Mouse (Mus musculus): Measurements from ENCODE around the gene Exoc6b. TPM values are rescaled to one million over a fixed set of nuclear protein-coding genes. Genes with fewer than 3 reads are reported as not detected.
"Not testable (repeated sequence)": the region's sequence is repeated elsewhere in the genome, so short reads cannot be mapped to it uniquely, and the experiment has no call there.

The Exoc6b gene
- polyA plus RNA-seq, 1 experiment: 42.5 TPM

- no peak for DNase-seq
- Histone ChIP-seq H3K27ac (ENCODE audit: insufficient read depth, low read length) (no peak overlapping the region), H3K27me3 (ENCODE audit: control insufficient read depth, insufficient read depth, low read length) (no peaks in the 10 kb centered on the region), H3K4me1 (ENCODE audit: control insufficient read depth, insufficient read depth, low read length) (no peaks in the 10 kb centered on the region), H3K4me3 (replicated peaks; ENCODE audit: insufficient read depth, low read depth, low read length) (no peak overlapping the region)
- 92% methylated on average over 3 of the region's 3 CpGs for WGBS
- no peak for TF ChIP-seq POLR2A (IDR thresholded peaks at IDR 0.05; ENCODE audit: borderline replicate concordance, insufficient read depth, low read length)
- no peak for TF ChIP-seq CTCF (IDR thresholded peaks at IDR 0.05; ENCODE audit: borderline replicate concordance, insufficient read depth, low read depth, low read length)
Observed at GRCm38 (mm10) chr6:84613561-84613960, 455.8 kb downstream of the Exoc6b start.

- no peak for DNase-seq
- TF ChIP-seq POLR2A (IDR thresholded peaks at IDR 0.05; ENCODE audit: borderline replicate concordance, insufficient read depth, low read length) (no peak), CTCF (IDR thresholded peaks at IDR 0.05; ENCODE audit: borderline replicate concordance, insufficient read depth, low read depth, low read length) (no peak)
- Histone ChIP-seq H3K27ac (ENCODE audit: insufficient read depth, low read length) (no peak overlapping the region), H3K4me3 (replicated peaks; ENCODE audit: insufficient read depth, low read depth, low read length) (no peak overlapping the region), H3K27me3 (ENCODE audit: control insufficient read depth, insufficient read depth, low read length) (no peaks in the 10 kb centered on the region), H3K4me1 (ENCODE audit: control insufficient read depth, insufficient read depth, low read length) (no peaks in the 10 kb centered on the region)
- 32% methylated on average over 1 of the region's 1 CpGs for WGBS
Observed at GRCm38 (mm10) chr6:84601136-84601889, 468.0 kb downstream of the Exoc6b start.

- H3K4me3 ChIP-seq (replicated peaks; ENCODE audit: insufficient read depth, low read depth, low read length); H3K4me1 ChIP-seq (ENCODE audit: control insufficient read depth, insufficient read depth, low read length); H3K27ac ChIP-seq (ENCODE audit: insufficient read depth, low read length); DNase-seq; H3K27me3 ChIP-seq (ENCODE audit: control insufficient read depth, insufficient read depth, low read length): not testable (repeated sequence)
- WGBS: 86% methylated on average over 3 of the region's 3 CpGs
Observed at GRCm38 (mm10) chr6:84599296-84599695, 470.0 kb downstream of the Exoc6b start.

GRCm38 (mm10) chr6:84598725-84599124 is 470.6 kb downstream of the Exoc6b start:
- no peak overlapping the region for H3K27ac ChIP-seq (ENCODE audit: insufficient read depth, low read length)
- TF ChIP-seq POLR2A (IDR thresholded peaks at IDR 0.05; ENCODE audit: borderline replicate concordance, insufficient read depth, low read length) (no peak), CTCF (IDR thresholded peaks at IDR 0.05; ENCODE audit: borderline replicate concordance, insufficient read depth, low read depth, low read length) (no peak)
- DNase-seq: no peak
- no peak overlapping the region for H3K4me3 ChIP-seq (replicated peaks; ENCODE audit: insufficient read depth, low read depth, low read length)
- H3K4me1 ChIP-seq (ENCODE audit: control insufficient read depth, insufficient read depth, low read length): no peaks in the 10 kb centered on the region
- WGBS: 87% methylated on average over 3 of the region's 3 CpGs
- H3K27me3 ChIP-seq (ENCODE audit: control insufficient read depth, insufficient read depth, low read length): no peaks in the 10 kb centered on the region

DNA sequence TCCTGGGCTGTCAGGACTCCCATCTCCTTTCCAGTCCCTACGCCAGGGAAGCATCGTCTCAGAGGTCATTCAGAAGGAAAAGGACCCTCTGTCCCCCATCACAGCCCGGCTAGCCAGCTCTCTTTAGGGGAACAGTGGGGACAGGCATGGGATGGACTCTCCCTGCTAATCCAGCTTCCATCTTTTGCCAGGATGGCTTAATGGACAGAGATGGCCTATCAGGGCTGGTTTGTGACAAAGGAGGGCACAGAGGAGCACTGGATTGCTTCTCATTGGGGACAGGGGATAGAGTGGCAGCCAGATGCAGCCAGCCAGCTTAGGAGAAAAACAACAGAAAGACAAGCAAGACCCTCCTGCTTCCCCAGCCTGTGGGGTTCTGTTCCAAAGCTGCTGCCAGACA is 474.7 kb downstream of the Exoc6b start:
- WGBS: 53% methylated on average over 3 of the region's 3 CpGs
- Histone ChIP-seq H3K27me3 (ENCODE audit: control insufficient read depth, insufficient read depth, low read length) (no peaks in the 10 kb centered on the region), H3K27ac (ENCODE audit: insufficient read depth, low read length) (no peak overlapping the region), H3K4me3 (replicated peaks; ENCODE audit: insufficient read depth, low read depth, low read length) (no peak overlapping the region), H3K4me1 (ENCODE audit: control insufficient read depth, insufficient read depth, low read length) (no peaks in the 10 kb centered on the region)
- DNase-seq: no peak
- TF ChIP-seq POLR2A (IDR thresholded peaks at IDR 0.05; ENCODE audit: borderline replicate concordance, insufficient read depth, low read length) (no peak), CTCF (IDR thresholded peaks at IDR 0.05; ENCODE audit: borderline replicate concordance, insufficient read depth, low read depth, low read length) (no peak)

DNA sequence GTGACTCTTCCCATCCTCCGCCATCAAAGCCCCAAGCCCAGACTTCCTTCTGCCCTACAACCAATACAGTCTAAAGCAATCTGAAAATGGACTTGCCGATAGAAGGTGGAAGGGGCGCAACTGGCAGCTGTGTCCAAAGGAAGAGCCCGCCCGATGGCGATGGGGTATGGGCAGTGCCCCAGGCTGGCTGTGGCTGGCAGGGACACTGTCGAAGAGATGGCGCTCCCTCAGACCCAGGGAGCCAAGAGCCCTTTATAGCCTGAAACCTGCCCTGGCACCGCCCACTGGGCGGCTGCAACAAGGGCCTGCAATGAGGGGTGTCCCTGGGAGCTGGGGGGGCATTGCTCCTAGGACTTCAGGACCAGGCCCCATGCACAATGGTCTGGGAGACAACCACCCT is 475.6 kb downstream of the Exoc6b start, which contains the start of gene Cyp26b1:
Cyp26b1 (minus strand) TSS at position 216 of the 400 bp plus-strand sequence.
- Histone ChIP-seq H3K27me3 (ENCODE audit: control insufficient read depth, insufficient read depth, low read length) (no peaks in the 10 kb centered on the region), H3K27ac (ENCODE audit: insufficient read depth, low read length) (no peak within 1 kb of the TSS), H3K4me1 (ENCODE audit: control insufficient read depth, insufficient read depth, low read length) (no peaks in the 10 kb centered on the region), H3K4me3 (replicated peaks; ENCODE audit: insufficient read depth, low read depth, low read length) (no peak within 1 kb of the TSS)
- no peak for DNase-seq
- 34% methylated on average over 10 of the region's 10 CpGs for WGBS
- TF ChIP-seq POLR2A (IDR thresholded peaks at IDR 0.05; ENCODE audit: borderline replicate concordance, insufficient read depth, low read length): no peak
- no peak for TF ChIP-seq CTCF (IDR thresholded peaks at IDR 0.05; ENCODE audit: borderline replicate concordance, insufficient read depth, low read depth, low read length)

DNA sequence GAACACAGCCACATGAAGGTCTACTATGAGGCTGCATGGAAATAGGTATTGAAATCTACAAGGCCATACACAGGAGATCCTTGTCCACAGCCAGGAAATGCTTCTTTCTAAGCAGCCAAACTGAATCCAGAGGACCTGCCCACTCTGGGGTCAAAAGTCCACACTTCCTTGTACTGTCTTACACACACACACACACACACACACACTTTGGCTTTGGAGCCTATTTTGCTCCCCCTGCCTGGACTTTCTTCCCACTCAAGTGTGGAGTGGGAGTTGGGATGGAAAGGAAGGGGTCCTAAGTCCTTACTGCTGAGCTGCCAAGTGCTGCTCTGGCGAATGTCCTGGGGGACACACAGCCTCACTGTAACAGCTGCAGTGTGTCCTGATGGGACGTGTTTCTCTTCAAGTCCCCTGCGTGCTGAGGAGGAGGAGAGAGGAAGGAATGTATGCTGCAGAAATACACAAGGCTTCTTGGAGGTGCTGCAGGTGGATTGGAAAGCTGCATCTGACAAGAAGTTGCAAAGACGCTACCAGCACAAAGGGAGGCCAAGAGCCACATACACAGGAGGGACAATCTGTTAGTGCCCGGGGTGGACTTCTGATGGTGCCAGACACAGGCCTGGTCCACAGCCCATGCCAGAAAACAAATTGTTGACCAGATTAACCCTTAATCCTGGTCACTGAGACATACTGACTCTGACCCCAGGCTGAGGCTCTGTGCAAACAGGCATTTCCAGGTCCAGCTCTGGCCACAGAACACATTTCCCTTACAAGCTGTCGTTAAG is 478.2 kb downstream of the Exoc6b start:
- 43% methylated on average over 6 of the region's 6 CpGs for WGBS
- no peak for DNase-seq
- TF ChIP-seq CTCF (IDR thresholded peaks at IDR 0.05; ENCODE audit: borderline replicate concordance, insufficient read depth, low read depth, low read length) (no peak), POLR2A (IDR thresholded peaks at IDR 0.05; ENCODE audit: borderline replicate concordance, insufficient read depth, low read length) (no peak)
- Histone ChIP-seq H3K4me3 (replicated peaks; ENCODE audit: insufficient read depth, low read depth, low read length) (no peak overlapping the region), H3K4me1 (ENCODE audit: control insufficient read depth, insufficient read depth, low read length) (no peaks in the 10 kb centered on the region; the same call in 1 of the 2 replicates), H3K27me3 (ENCODE audit: control insufficient read depth, insufficient read depth, low read length) (peaks cover 11% of the 10 kb centered on the region; the same call in 1 of the 2 replicates), H3K27ac (ENCODE audit: insufficient read depth, low read length) (no peak overlapping the region)
